Mouse (Mus musculus): ENCODE results near the gene Dse. TPM values are rescaled to one million over a fixed set of nuclear protein-coding genes. Genes with fewer than 3 reads are reported as not detected.

The Dse gene
- polyA plus RNA-seq, 1 experiment from 2014 or later, result 29.0 TPM

DNA sequence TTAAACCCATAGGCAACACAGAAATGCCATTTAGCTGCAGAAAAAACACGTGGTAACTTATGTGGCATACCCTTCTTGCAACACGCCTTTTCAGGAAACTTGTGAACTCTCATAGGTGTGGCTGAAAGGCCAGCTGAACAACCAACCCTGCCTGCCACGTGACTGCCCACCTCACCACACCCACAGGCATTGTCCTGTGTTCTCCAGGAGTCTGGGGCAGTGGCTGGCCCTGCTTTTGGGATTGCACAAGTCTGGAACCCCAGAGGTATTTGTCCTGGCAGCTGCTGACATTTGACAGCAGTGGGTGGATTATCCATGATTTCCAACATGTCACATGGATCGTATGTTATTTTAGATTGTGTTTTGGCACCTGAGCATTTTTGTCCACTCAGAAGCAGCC lies 67.7 kb downstream of the Dse start:
- H3K9ac ChIP-seq (replicated peaks; ENCODE audit: low read depth, low read length), result no peak overlapping the region
- H3K27me3 ChIP-seq (ENCODE audit: control insufficient read depth, insufficient read depth, low read length), result no peaks in the 10 kb centered on the region
- no peaks in the 10 kb centered on the region for H3K4me1 ChIP-seq (ENCODE audit: control insufficient read depth, insufficient read depth, low read length)
- peak; percentile 67; the same call in 1 of the 2 replicates for ATAC-seq (ENCODE audit: insufficient number of reproducible peaks, insufficient read depth, low FRiP score, low read depth)
- no peak overlapping the region for H3K4me3 ChIP-seq (ENCODE audit: low read depth, low read length)
- H3K4me2 ChIP-seq (replicated peaks; ENCODE audit: low read depth, low read length), result no peak overlapping the region
- 61% methylated on average over 4 of the region's 4 CpGs for WGBS
- no peaks in the 10 kb centered on the region for H3K9me3 ChIP-seq (ENCODE audit: control insufficient read depth, low read depth, low read length)
- H3K36me3 ChIP-seq (ENCODE audit: control insufficient read depth, insufficient read depth, low read length), result no peaks in the 10 kb centered on the region
- no peak overlapping the region for H3K27ac ChIP-seq (ENCODE audit: low read length)

GRCm38 (mm10) chr10:34138027-34138426 lies 69.5 kb downstream of the Dse start:
- ATAC-seq (ENCODE audit: insufficient number of reproducible peaks, insufficient read depth, low FRiP score, low read depth), result no peak

GRCm38 (mm10) chr10:34136432-34136831 lies 71.1 kb downstream of the Dse start:
- no peaks in the 10 kb centered on the region for H3K9me3 ChIP-seq (ENCODE audit: control insufficient read depth, low read depth, low read length)
- ATAC-seq (ENCODE audit: insufficient number of reproducible peaks, insufficient read depth, low FRiP score, low read depth), result no peak
- H3K9ac ChIP-seq (replicated peaks; ENCODE audit: low read depth, low read length), result no peak overlapping the region
- no peak overlapping the region for H3K27ac ChIP-seq (ENCODE audit: low read length)
- WGBS, result 19% methylated on average over 6 of the region's 6 CpGs
- H3K36me3 ChIP-seq (ENCODE audit: control insufficient read depth, insufficient read depth, low read length), result no peaks in the 10 kb centered on the region
- H3K4me2 ChIP-seq (replicated peaks; ENCODE audit: low read depth, low read length), result no peak overlapping the region
- H3K27me3 ChIP-seq (ENCODE audit: control insufficient read depth, insufficient read depth, low read length), result no peaks in the 10 kb centered on the region
- no peaks in the 10 kb centered on the region for H3K4me1 ChIP-seq (ENCODE audit: control insufficient read depth, insufficient read depth, low read length)
- H3K4me3 ChIP-seq (ENCODE audit: low read depth, low read length), result no peak overlapping the region

More at GRCm38 (mm10) chr10:34138027-34138426, 69.5 kb downstream of the Dse start:
- Histone ChIP-seq H3K27ac (ENCODE audit: low read length) (no peak overlapping the region), H3K27me3 (ENCODE audit: control insufficient read depth, insufficient read depth, low read length) (no peaks in the 10 kb centered on the region), H3K4me1 (ENCODE audit: control insufficient read depth, insufficient read depth, low read length) (no peaks in the 10 kb centered on the region), H3K4me3 (ENCODE audit: low read depth, low read length) (no peak overlapping the region), H3K9ac (replicated peaks; ENCODE audit: low read depth, low read length) (no peak overlapping the region), H3K4me2 (replicated peaks; ENCODE audit: low read depth, low read length) (no peak overlapping the region), H3K9me3 (ENCODE audit: control insufficient read depth, low read depth, low read length) (no peaks in the 10 kb centered on the region), H3K36me3 (ENCODE audit: control insufficient read depth, insufficient read depth, low read length) (no peaks in the 10 kb centered on the region)
- 44% methylated on average over 6 of the region's 6 CpGs for WGBS

GRCm38 (mm10) chr10:34131356-34131755 lies 76.2 kb downstream of the Dse start:
- H3K4me2 ChIP-seq (replicated peaks; ENCODE audit: low read depth, low read length), result no peak overlapping the region

GRCm38 (mm10) chr10:34128391-34128790 lies 79.1 kb downstream of the Dse start:
- Histone ChIP-seq H3K9me3 (ENCODE audit: control insufficient read depth, low read depth, low read length) (no peaks in the 10 kb centered on the region), H3K4me2 (replicated peaks; ENCODE audit: low read depth, low read length) (no peak overlapping the region), H3K9ac (replicated peaks; ENCODE audit: low read depth, low read length) (no peak overlapping the region), H3K4me3 (ENCODE audit: low read depth, low read length) (no peak overlapping the region), H3K36me3 (ENCODE audit: control insufficient read depth, insufficient read depth, low read length) (no peaks in the 10 kb centered on the region), H3K4me1 (ENCODE audit: control insufficient read depth, insufficient read depth, low read length) (0 out of 2 replicates have a peak, but pooled peaks cover 3% of the 10 kb centered on the region), H3K27me3 (ENCODE audit: control insufficient read depth, insufficient read depth, low read length) (no peaks in the 10 kb centered on the region), H3K27ac (ENCODE audit: low read length) (no peak overlapping the region)
- ATAC-seq (ENCODE audit: insufficient number of reproducible peaks, insufficient read depth, low FRiP score, low read depth), result no peak
- WGBS, result 82% methylated on average over 6 of the region's 6 CpGs

More at GRCm38 (mm10) chr10:34131356-34131755, 76.2 kb downstream of the Dse start:
- 64% methylated on average over 2 of the region's 2 CpGs for WGBS
- H3K9me3 ChIP-seq (ENCODE audit: control insufficient read depth, low read depth, low read length), result no peaks in the 10 kb centered on the region
- no peak overlapping the region for H3K4me3 ChIP-seq (ENCODE audit: low read depth, low read length)
- 0 out of 2 replicates have a peak, but pooled peaks cover 3% of the 10 kb centered on the region for H3K4me1 ChIP-seq (ENCODE audit: control insufficient read depth, insufficient read depth, low read length)
- ATAC-seq (ENCODE audit: insufficient number of reproducible peaks, insufficient read depth, low FRiP score, low read depth), result no peak
- H3K27me3 ChIP-seq (ENCODE audit: control insufficient read depth, insufficient read depth, low read length), result no peaks in the 10 kb centered on the region
- H3K9ac ChIP-seq (replicated peaks; ENCODE audit: low read depth, low read length), result no peak overlapping the region
- H3K36me3 ChIP-seq (ENCODE audit: control insufficient read depth, insufficient read depth, low read length), result no peaks in the 10 kb centered on the region
- H3K27ac ChIP-seq (ENCODE audit: low read length), result no peak overlapping the region

DNA sequence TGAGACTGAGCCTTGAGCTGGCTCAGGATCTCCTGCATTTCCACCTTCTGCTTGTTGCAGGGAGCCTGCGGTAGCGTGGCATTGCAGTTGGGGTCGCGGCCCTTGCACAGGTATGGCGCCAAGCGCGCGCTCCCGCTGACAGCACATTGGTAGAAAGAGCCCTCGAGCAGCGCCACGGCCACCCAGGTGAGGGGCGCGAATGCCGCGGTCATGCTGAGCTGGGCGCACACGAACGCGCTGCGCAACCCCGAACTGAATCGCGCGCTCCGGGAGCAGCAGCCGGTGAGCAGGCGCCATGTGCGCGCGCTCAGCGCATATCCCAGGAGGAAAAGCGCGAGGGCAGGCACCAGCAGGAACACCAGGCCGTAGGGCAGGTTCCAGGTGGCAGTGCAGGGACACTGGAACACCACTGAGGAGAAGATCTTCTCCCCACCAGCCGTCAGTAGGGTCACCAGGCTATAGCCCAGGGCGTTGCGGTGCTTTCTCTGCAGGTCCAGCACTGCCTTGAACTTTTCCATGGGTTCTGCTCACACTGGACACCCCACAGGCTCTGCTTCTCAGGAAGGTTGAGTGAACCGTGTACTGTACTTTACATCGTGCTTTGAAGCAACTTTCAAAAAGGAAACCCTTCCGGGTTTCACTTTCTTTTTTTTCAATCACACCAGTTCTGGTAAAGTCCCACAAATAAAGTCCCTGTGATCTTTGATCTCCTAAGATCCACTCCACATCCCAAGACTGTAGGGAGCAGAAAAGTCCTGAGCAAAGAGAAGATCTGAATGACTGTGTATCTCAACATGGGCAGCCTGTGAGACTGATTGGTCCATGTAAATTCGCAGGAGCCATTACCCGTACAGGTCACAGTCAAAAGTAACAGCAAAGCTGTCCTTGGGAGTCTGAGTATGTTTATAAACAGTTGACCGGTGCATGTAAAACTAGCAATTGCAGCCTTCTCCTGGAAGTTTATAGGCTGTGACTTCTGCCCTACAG lies 79.8 kb downstream of the Dse start, which contains the start of gene Calhm6:
Calhm6 (minus strand) TSS at position 593 of the 987 bp plus-strand sequence.
- H3K9ac ChIP-seq (replicated peaks; ENCODE audit: low read depth, low read length), result no peak within 1 kb of the TSS
- no peaks in the 10 kb centered on the region for H3K36me3 ChIP-seq (ENCODE audit: control insufficient read depth, insufficient read depth, low read length)
- no peaks in the 10 kb centered on the region for H3K27me3 ChIP-seq (ENCODE audit: control insufficient read depth, insufficient read depth, low read length)
- H3K4me1 ChIP-seq (ENCODE audit: control insufficient read depth, insufficient read depth, low read length), result 0 out of 2 replicates have a peak, but pooled peaks cover 3% of the 10 kb centered on the region
- H3K27ac ChIP-seq (ENCODE audit: low read length), result no peak within 1 kb of the TSS
- no peaks in the 10 kb centered on the region for H3K9me3 ChIP-seq (ENCODE audit: control insufficient read depth, low read depth, low read length)
- 13% methylated on average over 44 of the region's 44 CpGs for WGBS
- peak within 1 kb of the TSS; percentile 37 for H3K4me3 ChIP-seq (ENCODE audit: low read depth, low read length)
- peak within 1 kb of the TSS; percentile 84 for H3K4me2 ChIP-seq (replicated peaks; ENCODE audit: low read depth, low read length)
- ATAC-seq (ENCODE audit: insufficient number of reproducible peaks, insufficient read depth, low FRiP score, low read depth), result peak; percentile 73

DNA sequence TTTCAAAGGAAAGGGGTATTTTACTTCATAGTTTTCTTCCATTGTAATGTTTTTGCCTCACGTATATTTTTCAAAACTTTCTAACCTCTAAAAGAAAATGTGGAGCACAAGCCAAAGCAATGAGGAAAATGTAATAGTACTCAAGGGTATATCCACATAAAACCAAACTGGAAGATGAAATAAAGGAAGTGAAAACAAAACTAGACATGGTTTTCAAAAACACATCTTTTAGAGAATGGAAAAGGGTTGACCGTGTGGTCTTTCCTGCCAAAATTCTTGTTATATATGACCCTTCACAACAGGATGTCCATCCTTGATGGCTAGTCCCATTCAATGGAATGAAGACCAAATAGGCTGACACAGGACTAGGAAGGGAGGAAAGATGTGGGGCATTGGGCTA lies 89.1 kb downstream of the Dse start:
- no peak overlapping the region for H3K4me3 ChIP-seq (ENCODE audit: low read depth, low read length)
- no peaks in the 10 kb centered on the region for H3K36me3 ChIP-seq (ENCODE audit: control insufficient read depth, insufficient read depth, low read length)
- no peaks in the 10 kb centered on the region for H3K27me3 ChIP-seq (ENCODE audit: control insufficient read depth, insufficient read depth, low read length)
- no peaks in the 10 kb centered on the region for H3K9me3 ChIP-seq (ENCODE audit: control insufficient read depth, low read depth, low read length)
- H3K27ac ChIP-seq (ENCODE audit: low read length), result no peak overlapping the region
- 89% methylated on average over 2 of the region's 2 CpGs for WGBS
- no peaks in the 10 kb centered on the region for H3K4me1 ChIP-seq (ENCODE audit: control insufficient read depth, insufficient read depth, low read length)
- H3K9ac ChIP-seq (replicated peaks; ENCODE audit: low read depth, low read length), result no peak overlapping the region
- ATAC-seq (ENCODE audit: insufficient number of reproducible peaks, insufficient read depth, low FRiP score, low read depth), result no peak
- H3K4me2 ChIP-seq (replicated peaks; ENCODE audit: low read depth, low read length), result no peak overlapping the region

DNA sequence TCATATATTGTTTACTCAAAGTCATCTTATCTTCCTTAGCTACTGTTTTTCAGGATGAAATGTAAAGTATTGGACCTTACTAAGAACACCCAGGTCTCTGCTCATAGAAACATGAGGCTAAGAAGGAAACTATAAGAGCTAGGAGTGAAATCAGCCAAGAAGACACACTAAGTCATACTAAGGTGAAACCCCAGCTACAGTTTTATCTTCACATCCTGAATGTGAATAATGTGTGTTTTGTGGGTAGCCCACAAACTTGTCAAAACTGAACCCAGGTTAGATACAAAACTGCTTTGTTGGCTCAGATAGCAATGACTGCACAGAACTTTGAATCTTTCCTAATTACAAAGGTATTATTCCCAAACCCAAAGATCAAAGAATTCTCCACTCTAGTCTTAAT lies 89.7 kb downstream of the Dse start:
- H3K4me3 ChIP-seq (ENCODE audit: low read depth, low read length), result no peak overlapping the region
- no peak for ATAC-seq (ENCODE audit: insufficient number of reproducible peaks, insufficient read depth, low FRiP score, low read depth)
- no peaks in the 10 kb centered on the region for H3K36me3 ChIP-seq (ENCODE audit: control insufficient read depth, insufficient read depth, low read length)
- no peak overlapping the region for H3K4me2 ChIP-seq (replicated peaks; ENCODE audit: low read depth, low read length)
- H3K4me1 ChIP-seq (ENCODE audit: control insufficient read depth, insufficient read depth, low read length), result no peaks in the 10 kb centered on the region
- H3K9me3 ChIP-seq (ENCODE audit: control insufficient read depth, low read depth, low read length), result no peaks in the 10 kb centered on the region
- H3K9ac ChIP-seq (replicated peaks; ENCODE audit: low read depth, low read length), result no peak overlapping the region
- no peak overlapping the region for H3K27ac ChIP-seq (ENCODE audit: low read length)
- H3K27me3 ChIP-seq (ENCODE audit: control insufficient read depth, insufficient read depth, low read length), result no peaks in the 10 kb centered on the region
